Mouse (Mus musculus) embryonic facial prominence, embryonic 11.5 days (tissue): ENCODE results near the gene Poll. TPM values are rescaled to one million over a fixed set of nuclear protein-coding genes. Genes with fewer than 3 reads are reported as not detected.

Experiments used
- ATAC-seq: fragments of 200-750 bp; cut with Nextera tagmentation; replicated peaks from 2 replicates; pipeline ENCODE4 v1.8.0; 2017; ENCODE audit warnings: low read depth; ENCODE audit not compliant: insufficient number of reproducible peaks, low FRiP score, low TSS enrichment
- DNase-seq: peaks from one replicate; pipeline ENCODE4 v3.0.0-alpha.2; 2015; ENCODE audit warnings: low spot score
- H3K27ac ChIP-seq: fragments of 300-500 bp; sonication (generic); replicated peaks from 2 replicates; pipeline ENCODE4 v1.5.1; 2014; ENCODE audit warnings: mild to moderate bottlenecking, low read depth, low read length, control low read depth
- H3K27me3 ChIP-seq: fragments of 300-500 bp; sonication (generic); 2 replicates; pipeline ENCODE4 v1.6.1; 2014; ENCODE audit warnings: mild to moderate bottlenecking, low read length, moderate library complexity, mixed read lengths; ENCODE audit not compliant: control insufficient read depth, insufficient read depth
- H3K36me3 ChIP-seq: fragments of 300-500 bp; sonication (generic); replicated peaks from 2 replicates; pipeline ENCODE4 v1.6.1; 2014; ENCODE audit warnings: low read depth, mild to moderate bottlenecking, low read length, moderate library complexity, mixed read lengths; ENCODE audit not compliant: control insufficient read depth, insufficient read depth
- H3K4me1 ChIP-seq: fragments of 300-500 bp; sonication (generic); 2 replicates; pipeline ENCODE4 v1.6.1; 2014; ENCODE audit warnings: low read length, mixed read lengths; ENCODE audit not compliant: control insufficient read depth, insufficient read depth
- H3K4me2 ChIP-seq: fragments of 300-500 bp; sonication (generic); 2 replicates; pipeline ENCODE4 v1.6.1; 2014; ENCODE audit warnings: low read depth, mild to moderate bottlenecking, control low read depth, low read length, moderate library complexity
- H3K4me3 ChIP-seq: fragments of 300-500 bp; sonication (generic); 2 replicates; pipeline ENCODE4 v1.5.1; 2014; ENCODE audit warnings: low read depth, low read length, control low read depth
- H3K9ac ChIP-seq: fragments of 300-500 bp; sonication (generic); replicated peaks from 2 replicates; pipeline ENCODE4 v1.6.1; 2014; ENCODE audit warnings: mild to moderate bottlenecking, control low read depth, low read length
- H3K9me3 ChIP-seq: fragments of 300-500 bp; sonication (generic); replicated peaks from 2 replicates; pipeline ENCODE4 v1.6.1; 2016; ENCODE audit warnings: mild to moderate bottlenecking, low read length, inconsistent platforms, mixed read lengths; ENCODE audit not compliant: control insufficient read depth
- WGBS: fragments of 180-500 bp; shearing (Covaris S2); extraction: QIAGEN DNeasy Blood & Tissue Kit; methylation state at CpG from one replicate; pipeline ENCODE4 v1.1.7; 2014; 5-methylcytosine and 5-hydroxymethylcytosine counted together
- polyA plus RNA-seq: library from polyadenylated mRNA; unstranded; fragments of >200 nt; fragmentation: Nextera tagmentation; extraction: Ambion mirVana; gene quantifications from 2 replicates; pipeline ENCODE4 v1.2.1, GENCODE M21; 2014

Gene Poll
- polyA plus RNA-seq, 1 experiment from 2014 or later = 15.3 TPM

GRCm38 (mm10) chr19:45527931-45528534 is 32.3 kb downstream of the Poll start:
- H3K4me1 ChIP-seq = no peaks in the 10 kb centered on the region
- H3K4me2 ChIP-seq = no peak overlapping the region
- no peak overlapping the region for H3K27ac ChIP-seq
- 96% methylated on average over 10 of the region's 10 CpGs for whole genome bisulfite sequencing
- H3K9ac ChIP-seq = no peak overlapping the region
- DNase-seq = no peak
- peaks cover 5% of the 10 kb centered on the region; the same call in 1 of the 2 replicates for H3K36me3 ChIP-seq
- no peak for ATAC-seq
- no peaks in the 10 kb centered on the region for H3K27me3 ChIP-seq
- no peaks in the 10 kb centered on the region for H3K9me3 ChIP-seq
- H3K4me3 ChIP-seq = no peak overlapping the region

- Histone ChIP-seq H3K36me3 (peaks cover 5% of the 10 kb centered on the region; the same call in 1 of the 2 replicates), H3K4me2 (no peak overlapping the region), H3K27ac (no peak overlapping the region), H3K9ac (no peak overlapping the region), H3K9me3 (no peaks in the 10 kb centered on the region), H3K4me3 (no peak overlapping the region), H3K27me3 (no peaks in the 10 kb centered on the region), H3K4me1 (no peaks in the 10 kb centered on the region)
- DNase-seq (no peak), ATAC-seq (no peak)
- WGBS = 85% methylated on average over 7 of the region's 7 CpGs
Observed at GRCm38 (mm10) chr19:45527382-45527781, 32.9 kb downstream of the Poll start.

- no peak for DNase-seq
- Histone ChIP-seq H3K4me2 (no peak overlapping the region), H3K4me1 (no peaks in the 10 kb centered on the region), H3K9me3 (no peaks in the 10 kb centered on the region), H3K36me3 (no peaks in the 10 kb centered on the region; the same call in none of the 2 replicates), H3K4me3 (no peak overlapping the region), H3K27me3 (no peaks in the 10 kb centered on the region), H3K9ac (no peak overlapping the region), H3K27ac (no peak overlapping the region)
- ATAC-seq = no peak
- WGBS = 93% methylated on average over 12 of the region's 12 CpGs
Observed at GRCm38 (mm10) chr19:45516264-45516663, 44.1 kb downstream of the Poll start.

- Histone ChIP-seq H3K4me3 (no peak overlapping the region), H3K36me3 (no peaks in the 10 kb centered on the region; the same call in none of the 2 replicates), H3K9me3 (no peaks in the 10 kb centered on the region), H3K4me2 (no peak overlapping the region), H3K9ac (no peak overlapping the region), H3K27me3 (no peaks in the 10 kb centered on the region), H3K4me1 (no peaks in the 10 kb centered on the region), H3K27ac (no peak overlapping the region)
- DNase-seq = no peak
- 92% methylated on average over 2 of the region's 2 CpGs for WGBS
- ATAC-seq = no peak
Observed at GRCm38 (mm10) chr19:45515341-45515740, 45.0 kb downstream of the Poll start.

GRCm38 (mm10) chr19:45511406-45511805 is 48.9 kb downstream of the Poll start:
- no peak overlapping the region for H3K4me2 ChIP-seq
- no peak for DNase-seq
- H3K27ac ChIP-seq = no peak overlapping the region
- no peaks in the 10 kb centered on the region; the same call in 1 of the 2 replicates for H3K36me3 ChIP-seq
- H3K9ac ChIP-seq = no peak overlapping the region
- no peak overlapping the region for H3K4me3 ChIP-seq
- 85% methylated on average over 4 of the region's 4 CpGs for WGBS
- no peak for ATAC-seq
- no peaks in the 10 kb centered on the region for H3K27me3 ChIP-seq
- H3K9me3 ChIP-seq = no peaks in the 10 kb centered on the region
- no peaks in the 10 kb centered on the region for H3K4me1 ChIP-seq

- Histone ChIP-seq H3K4me3 (no peak overlapping the region), H3K36me3 (no peaks in the 10 kb centered on the region; the same call in 1 of the 2 replicates), H3K27me3 (no peaks in the 10 kb centered on the region), H3K4me1 (no peaks in the 10 kb centered on the region), H3K4me2 (no peak overlapping the region), H3K27ac (no peak overlapping the region), H3K9me3 (no peaks in the 10 kb centered on the region), H3K9ac (no peak overlapping the region)
- DNase-seq (no peak), ATAC-seq (no peak)
- 78% methylated on average over 3 of the region's 3 CpGs for WGBS
Observed at GRCm38 (mm10) chr19:45510680-45511079, 49.7 kb downstream of the Poll start.

- Histone ChIP-seq H3K27ac (no peak overlapping the region), H3K4me1 (no peaks in the 10 kb centered on the region), H3K9me3 (no peaks in the 10 kb centered on the region), H3K4me2 (no peak overlapping the region), H3K4me3 (no peak overlapping the region), H3K36me3 (no peaks in the 10 kb centered on the region), H3K27me3 (no peaks in the 10 kb centered on the region), H3K9ac (no peak overlapping the region)
- ATAC-seq (no peak), DNase-seq (no peak)
- WGBS = 87% methylated on average over 19 of the region's 19 CpGs
Observed at GRCm38 (mm10) chr19:45507531-45507930, 52.8 kb downstream of the Poll start.

- WGBS = 69% methylated on average over 7 of the region's 7 CpGs
- no peak for ATAC-seq
- H3K27ac ChIP-seq = no peak overlapping the region
Observed at GRCm38 (mm10) chr19:45505446-45505845, 54.9 kb downstream of the Poll start.

More at GRCm38 (mm10) chr19:45505446-45505845, 54.9 kb downstream of the Poll start:
- H3K9me3 ChIP-seq = no peaks in the 10 kb centered on the region
- H3K4me3 ChIP-seq = no peak overlapping the region
- no peaks in the 10 kb centered on the region for H3K27me3 ChIP-seq
- no peak overlapping the region for H3K9ac ChIP-seq
- H3K4me1 ChIP-seq = no peaks in the 10 kb centered on the region
- DNase-seq = no peak
- no peak overlapping the region for H3K4me2 ChIP-seq
- no peaks in the 10 kb centered on the region for H3K36me3 ChIP-seq
